Mouse (Mus musculus): ENCODE measurements at regions not wholly inside any gene's neighbourhood (a gene's known extent, or its start where the extent isn't known, plus 50 kb on each side); places are given as distances from the start of the nearest gene placed in this dataset.

GRCm38 (mm10) chr9:117714741-117715675, 85.3 kb upstream of the Rbms3 start:
- Histone ChIP-seq H3K27ac (ENCODE audit: insufficient read depth, low read length) (no peak overlapping the region), H3K4me1 (ENCODE audit: control insufficient read depth, insufficient read depth, low read length) (0 out of 2 replicates have a peak, but pooled peaks cover 4% of the 10 kb centered on the region), H3K4me3 (ENCODE audit: insufficient read depth, low read length) (no peak overlapping the region)
- TF ChIP-seq POLR2A (IDR thresholded peaks at IDR 0.05; ENCODE audit: low read depth, low read length) (no peak), CTCF (IDR thresholded peaks at IDR 0.05; ENCODE audit: borderline replicate concordance, insufficient read depth, low read length) (no peak)

- Histone ChIP-seq H3K4me1 (ENCODE audit: control insufficient read depth, insufficient read depth, low read length) (0 out of 2 replicates have a peak, but pooled peaks cover 4% of the 10 kb centered on the region), H3K4me3 (ENCODE audit: insufficient read depth, low read length) (no peak overlapping the region), H3K27ac (ENCODE audit: insufficient read depth, low read length) (no peak overlapping the region)
- TF ChIP-seq CTCF (IDR thresholded peaks at IDR 0.05; ENCODE audit: borderline replicate concordance, insufficient read depth, low read length) (no peak), POLR2A (IDR thresholded peaks at IDR 0.05; ENCODE audit: low read depth, low read length) (no peak)
Measured at GRCm38 (mm10) chr9:117713121-117713520, 83.4 kb upstream of the Rbms3 start.

- TF ChIP-seq POLR2A (IDR thresholded peaks at IDR 0.05; ENCODE audit: low read depth, low read length) = no peak
Measured at GRCm38 (mm10) chr9:117711793-117712192, 82.1 kb upstream of the Rbms3 start.

GRCm38 (mm10) chr9:117710966-117711365, 81.3 kb upstream of the Rbms3 start:
- no peak overlapping the region for H3K27ac ChIP-seq (ENCODE audit: insufficient read depth, low read length)

More at GRCm38 (mm10) chr9:117711793-117712192, 82.1 kb upstream of the Rbms3 start:
- Histone ChIP-seq H3K4me3 (ENCODE audit: insufficient read depth, low read length) (no peak overlapping the region), H3K27ac (ENCODE audit: insufficient read depth, low read length) (no peak overlapping the region), H3K4me1 (ENCODE audit: control insufficient read depth, insufficient read depth, low read length) (no peaks in the 10 kb centered on the region)

GRCm38 (mm10) chr9:117709677-117710076, 80.0 kb upstream of the Rbms3 start:
- Histone ChIP-seq H3K27ac (ENCODE audit: insufficient read depth, low read length) (no peak overlapping the region), H3K4me1 (ENCODE audit: control insufficient read depth, insufficient read depth, low read length) (no peaks in the 10 kb centered on the region), H3K4me3 (ENCODE audit: insufficient read depth, low read length) (no peak overlapping the region)
- TF ChIP-seq CTCF (IDR thresholded peaks at IDR 0.05; ENCODE audit: borderline replicate concordance, insufficient read depth, low read length) = no peak
- no peak for TF ChIP-seq POLR2A (IDR thresholded peaks at IDR 0.05; ENCODE audit: low read depth, low read length)

More at GRCm38 (mm10) chr9:117710966-117711365, 81.3 kb upstream of the Rbms3 start:
- TF ChIP-seq POLR2A (IDR thresholded peaks at IDR 0.05; ENCODE audit: low read depth, low read length) (no peak), CTCF (IDR thresholded peaks at IDR 0.05; ENCODE audit: borderline replicate concordance, insufficient read depth, low read length) (no peak)
- Histone ChIP-seq H3K4me1 (ENCODE audit: control insufficient read depth, insufficient read depth, low read length) (no peaks in the 10 kb centered on the region), H3K4me3 (ENCODE audit: insufficient read depth, low read length) (no peak overlapping the region)

- Histone ChIP-seq H3K4me1 (ENCODE audit: control insufficient read depth, insufficient read depth, low read length) (peaks cover 3% of the 10 kb centered on the region; the same call in 1 of the 2 replicates), H3K27ac (ENCODE audit: insufficient read depth, low read length) (no peak overlapping the region), H3K4me3 (ENCODE audit: insufficient read depth, low read length) (no peak overlapping the region)
- TF ChIP-seq CTCF (IDR thresholded peaks at IDR 0.05; ENCODE audit: borderline replicate concordance, insufficient read depth, low read length) (no peak), POLR2A (IDR thresholded peaks at IDR 0.05; ENCODE audit: low read depth, low read length) (no peak)
Measured at GRCm38 (mm10) chr9:117693001-117693400, 63.3 kb upstream of the Rbms3 start.

- no peak overlapping the region for H3K4me3 ChIP-seq (ENCODE audit: insufficient read depth, low read length)
- H3K4me1 ChIP-seq (ENCODE audit: control insufficient read depth, insufficient read depth, low read length) = peaks cover 3% of the 10 kb centered on the region; the same call in 1 of the 2 replicates
- TF ChIP-seq CTCF (IDR thresholded peaks at IDR 0.05; ENCODE audit: borderline replicate concordance, insufficient read depth, low read length) (no peak), POLR2A (IDR thresholded peaks at IDR 0.05; ENCODE audit: low read depth, low read length) (no peak)
- peak overlapping the region; percentile 37; the same call in 1 of the 2 replicates for H3K27ac ChIP-seq (ENCODE audit: insufficient read depth, low read length)
Measured at GRCm38 (mm10) chr9:117692486-117692885, 62.8 kb upstream of the Rbms3 start.

- Histone ChIP-seq H3K4me3 (ENCODE audit: insufficient read depth, low read length) (no peak overlapping the region), H3K4me1 (ENCODE audit: control insufficient read depth, insufficient read depth, low read length) (peaks cover 3% of the 10 kb centered on the region; the same call in 1 of the 2 replicates), H3K27ac (ENCODE audit: insufficient read depth, low read length) (no peak overlapping the region)
- TF ChIP-seq CTCF (IDR thresholded peaks at IDR 0.05; ENCODE audit: borderline replicate concordance, insufficient read depth, low read length) (no peak), POLR2A (IDR thresholded peaks at IDR 0.05; ENCODE audit: low read depth, low read length) (no peak)
Measured at GRCm38 (mm10) chr9:117689946-117690345, 60.2 kb upstream of the Rbms3 start.

Data from embryonic fibroblast, embryonic 13.5 days (primary cell).